In the genomic region with DNA sequence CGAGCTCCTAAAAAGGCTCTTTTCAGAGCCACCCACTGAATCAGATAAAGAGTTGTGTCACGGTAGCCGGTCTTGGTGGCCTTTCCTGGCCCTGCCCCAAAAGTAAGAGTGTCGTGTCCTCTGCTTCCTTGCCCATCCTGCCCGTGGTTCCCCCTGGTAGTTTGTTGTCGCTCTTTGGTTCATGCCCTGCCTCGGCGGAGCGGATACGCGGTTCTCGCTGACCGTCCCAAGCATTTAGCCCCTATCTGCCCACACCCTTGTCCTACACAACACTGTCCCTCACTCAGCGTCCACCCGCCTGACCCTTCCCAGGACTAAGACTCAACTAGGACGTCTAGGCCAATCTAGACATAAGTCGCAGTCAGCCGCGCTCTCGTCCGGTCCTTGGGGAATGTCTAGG, we compare ENCODE assay signal across 8 mouse cellular contexts. TPM values are rescaled to one million over a fixed set of nuclear protein-coding genes. Genes with fewer than 3 reads are reported as not detected.
A peak's percentile ranks its signal among the peaks of the same experiment; 100 is the strongest.
ATAC-seq and TF ChIP-seq lines count a peak whose summit lies in the region.
"Not testable (repeated sequence)": the region's sequence is repeated elsewhere in the genome, so short reads cannot be mapped to it uniquely, and the experiment has no call there.
"Had no signal": no experiment of that assay in that cellular context is flagged by ENCODE, and none has a peak within 500 bp of the region (broad histone marks: within the 10 kb centered on the region; RNA-seq: fewer than 3 reads in every experiment).

No protein-coding gene starts in this region.

- not testable (repeated sequence) for H3K27ac ChIP-seq in cortical plate, adult 2 months (ENCODE audit: insufficient read depth, low read length); intestine, embryonic 16.5 days (ENCODE audit: low read length); neural tube, embryonic 12.5 days
- peak overlapping the region; percentile 80 for H3K27ac ChIP-seq in forebrain, embryonic 13.5 days
- peak overlapping the region; percentile 80 for H3K27ac ChIP-seq in heart, embryonic 16.5 days (ENCODE audit: low read length)
- H3K27ac ChIP-seq in limb, embryonic 15.5 days: peak overlapping the region; percentile 75
- peak overlapping the region; percentile 58 for H3K27ac ChIP-seq in macrophage

- peak overlapping the region; percentile 33 for H3K4me3 ChIP-seq in cortical plate, adult 2 months (ENCODE audit: insufficient read depth, low read length)
- H3K4me3 ChIP-seq in forebrain, embryonic 13.5 days: peak overlapping the region; percentile 38
- peak overlapping the region; percentile 43 for H3K4me3 ChIP-seq in heart, embryonic 16.5 days (ENCODE audit: low read length)
- H3K4me3 ChIP-seq in intestine, embryonic 16.5 days (ENCODE audit: low read length): peak overlapping the region; percentile 38
- peak overlapping the region; percentile 34 for H3K4me3 ChIP-seq in limb, embryonic 15.5 days
- peak overlapping the region; percentile 23; the same call in 1 of the 2 replicates for H3K4me3 ChIP-seq in macrophage (ENCODE audit: inconsistent target)
- H3K4me3 ChIP-seq in neural tube, embryonic 12.5 days: peak overlapping the region; percentile 31; the same call in 1 of the 2 replicates

- H3K27me3 ChIP-seq in forebrain, embryonic 13.5 days; heart, embryonic 16.5 days (ENCODE audit: control insufficient read depth, insufficient read depth, low read length); intestine, embryonic 16.5 days (replicated peaks; ENCODE audit: control insufficient read depth, insufficient read depth, low read length); limb, embryonic 15.5 days; neural tube, embryonic 12.5 days (replicated peaks): not testable (repeated sequence)

- not testable (repeated sequence) for ATAC-seq in forebrain, embryonic 13.5 days; heart, embryonic 16.5 days (replicated peaks; ENCODE audit: extremely low read depth, insufficient read depth, low FRiP score); intestine, embryonic 16.5 days; limb, embryonic 15.5 days (ENCODE audit: insufficient number of reproducible peaks, low FRiP score, low TSS enrichment, low read depth); neural tube, embryonic 12.5 days (ENCODE audit: low FRiP score, low read depth)

- not testable (repeated sequence) for H3K4me1 ChIP-seq in cortical plate, adult 2 months (ENCODE audit: control insufficient read depth, insufficient read depth, low read length)
- peaks cover 42% of the 10 kb centered on the region for H3K4me1 ChIP-seq in forebrain, embryonic 13.5 days
- H3K4me1 ChIP-seq in heart, embryonic 16.5 days (ENCODE audit: control insufficient read depth, insufficient read depth, low read length): peaks cover 24% of the 10 kb centered on the region
- peaks cover 23% of the 10 kb centered on the region for H3K4me1 ChIP-seq in intestine, embryonic 16.5 days (ENCODE audit: control insufficient read depth, insufficient read depth, low read length)
- H3K4me1 ChIP-seq in limb, embryonic 15.5 days: peaks cover 19% of the 10 kb centered on the region
- H3K4me1 ChIP-seq in neural tube, embryonic 12.5 days: peaks cover 18% of the 10 kb centered on the region

- H3K9ac ChIP-seq in forebrain, embryonic 13.5 days: peak overlapping the region; percentile 60; the same call in 1 of the 2 replicates
- H3K9ac ChIP-seq in heart, embryonic 16.5 days (ENCODE audit: low read length); intestine, embryonic 16.5 days (ENCODE audit: low read depth, low read length); limb, embryonic 15.5 days; neural tube, embryonic 12.5 days: not testable (repeated sequence)

- 0% methylated on average over 10 of the region's 21 CpGs for WGBS in forebrain, embryonic 13.5 days
- WGBS in heart, embryonic 16.5 days: 0% methylated on average over 10 of the region's 21 CpGs
- WGBS in intestine, embryonic 16.5 days: 1% methylated on average over 10 of the region's 21 CpGs
- WGBS in limb, embryonic 15.5 days: under 1% methylated on average over 10 of the region's 21 CpGs
- WGBS in macrophage (ENCODE audit: missing documents): no CpG with 5 or more reads among the region's 21 CpGs
- WGBS in neural tube, embryonic 12.5 days: 0% methylated on average over 10 of the region's 21 CpGs

- TF ChIP-seq CTCF in cortical plate, adult 2 months (IDR thresholded peaks at IDR 0.05; ENCODE audit: extremely low read depth, insufficient read depth, low read length): not testable (repeated sequence)

- peaks cover 21% of the 10 kb centered on the region; the same call in 1 of the 2 replicates for H3K79me2 ChIP-seq in macrophage (ENCODE audit: inconsistent target)

- TF ChIP-seq POLR2A in cortical plate, adult 2 months (IDR thresholded peaks at IDR 0.05; ENCODE audit: extremely low read depth, insufficient read depth, low read length): not testable (repeated sequence)

- not testable (repeated sequence) for H3K36me3 ChIP-seq in forebrain, embryonic 13.5 days (ENCODE audit: poor library complexity, severe bottlenecking); heart, embryonic 16.5 days (ENCODE audit: control insufficient read depth, insufficient read depth); intestine, embryonic 16.5 days (ENCODE audit: control insufficient read depth, insufficient read depth, low read length); limb, embryonic 15.5 days; macrophage (ENCODE audit: inconsistent target); neural tube, embryonic 12.5 days

- peak overlapping the region; percentile 51 for H3K4me2 ChIP-seq in forebrain, embryonic 13.5 days
- not testable (repeated sequence) for H3K4me2 ChIP-seq in heart, embryonic 16.5 days (ENCODE audit: low read depth, low read length); intestine, embryonic 16.5 days (ENCODE audit: low read depth, low read length)
- H3K4me2 ChIP-seq in limb, embryonic 15.5 days: 0 out of 2 replicates have a peak overlapping the region, but pooled peaks have one; percentile 31
- peak overlapping the region; percentile 47 for H3K4me2 ChIP-seq in neural tube, embryonic 12.5 days (replicated peaks)

- not testable (repeated sequence) for H3K9me3 ChIP-seq in forebrain, embryonic 13.5 days (replicated peaks); heart, embryonic 16.5 days (replicated peaks; ENCODE audit: control insufficient read depth, low read length); intestine, embryonic 16.5 days (ENCODE audit: control insufficient read depth, low read length); limb, embryonic 15.5 days; neural tube, embryonic 12.5 days

RNA-seq across cellular contexts. Expression of a gene that starts 0.5 kb away (rescaled TPM):
- not detected in 2 replicates for polyA plus RNA-seq in cortical plate, adult 2 months (2012; rRNA removed)
- 0.34 and 0.93 TPM in 2 replicates for polyA plus RNA-seq in forebrain, embryonic 13.5 days (2015; fragmentation: Nextera tagmentation; extraction: Ambion mirVana)
- polyA plus RNA-seq in heart, embryonic 16.5 days (2015; fragmentation: Nextera tagmentation; extraction: Ambion mirVana): 0.76 and 1.2 TPM in 2 replicates
- polyA plus RNA-seq in intestine, embryonic 16.5 days (2015; fragmentation: Nextera tagmentation; extraction: Ambion mirVana): 1.3 and 1.8 TPM in 2 replicates
- 0.13 and 0.60 TPM in 2 replicates for polyA plus RNA-seq in limb, embryonic 15.5 days (2015; fragmentation: Nextera tagmentation; extraction: Ambion mirVana)
- not detected for total RNA-seq in macrophage (2018; cell fraction: chromatin; rRNA removed)
- 10 to 100 TPM in 4 of 26 experiments, 1 to 10 TPM in 20, under 1 TPM in 2; 0.26 to 13.9 (median 5.0) TPM for total RNA-seq in macrophage (2018; cell fraction: cytosol; rRNA removed)
- 1 to 10 TPM in 4 of 26 experiments, under 1 TPM in 2, not detected in 20; 0.60 to 8.0 (median 2.2) TPM for total RNA-seq in macrophage (2018; cell fraction: nucleus; rRNA removed)
- 1.7 to 8.5 TPM (median 4.8 TPM) in 3 replicates for polyA plus RNA-seq in macrophage (2018)
- 0.50 and 1.1 TPM in 2 replicates for polyA plus RNA-seq in neural tube, embryonic 12.5 days (2016; fragmentation: Nextera tagmentation; extraction: Ambion mirVana)
- polyA plus RNA-seq: G1E had no signal

RNA-seq across cellular contexts. Expression of a gene that starts 0.7 kb away (rescaled TPM):
- 137 and 156 TPM in 2 replicates for polyA plus RNA-seq in cortical plate, adult 2 months (2012; rRNA removed)
- polyA plus RNA-seq in forebrain, embryonic 13.5 days (2015; fragmentation: Nextera tagmentation; extraction: Ambion mirVana): 46.4 and 48.0 TPM in 2 replicates
- 11.8 and 12.6 TPM in 2 replicates for polyA plus RNA-seq in heart, embryonic 16.5 days (2015; fragmentation: Nextera tagmentation; extraction: Ambion mirVana)
- polyA plus RNA-seq in intestine, embryonic 16.5 days (2015; fragmentation: Nextera tagmentation; extraction: Ambion mirVana): 13.7 and 14.1 TPM in 2 replicates
- polyA plus RNA-seq in limb, embryonic 15.5 days (2015; fragmentation: Nextera tagmentation; extraction: Ambion mirVana): 21.8 and 24.8 TPM in 2 replicates
- total RNA-seq in macrophage (2018; cell fraction: chromatin; rRNA removed): 10 to 100 TPM in 9 of 26 experiments, 1 to 10 TPM in 12, not detected in 5; 2.2 to 49.3 (median 9.8) TPM
- total RNA-seq in macrophage (2018; cell fraction: cytosol; rRNA removed): 100 to 1,000 TPM in 4 of 26 experiments, 10 to 100 TPM in 22; 24.8 to 148 (median 55.9) TPM
- 10 to 100 TPM in 20 of 26 experiments, 1 to 10 TPM in 5, not detected in 1; 2.6 to 72.1 (median 24.1) TPM for total RNA-seq in macrophage (2018; cell fraction: nucleus; rRNA removed)
- 24.8 to 42.2 TPM (median 31.8 TPM) in 3 replicates for polyA plus RNA-seq in macrophage (2018)
- 19.2 and 21.1 TPM in 2 replicates for polyA plus RNA-seq in neural tube, embryonic 12.5 days (2016; fragmentation: Nextera tagmentation; extraction: Ambion mirVana)

RNA-seq across cellular contexts. Expression of a gene that starts 5.9 kb away (rescaled TPM):
- polyA plus RNA-seq in cortical plate, adult 2 months (2012; rRNA removed): 5.5 and 18.0 TPM in 2 replicates
- 74.1 and 91.2 TPM in 2 replicates for polyA plus RNA-seq in forebrain, embryonic 13.5 days (2015; fragmentation: Nextera tagmentation; extraction: Ambion mirVana)
- 37.9 and 41.1 TPM in 2 replicates for polyA plus RNA-seq in heart, embryonic 16.5 days (2015; fragmentation: Nextera tagmentation; extraction: Ambion mirVana)
- polyA plus RNA-seq in intestine, embryonic 16.5 days (2015; fragmentation: Nextera tagmentation; extraction: Ambion mirVana): 37.3 and 43.2 TPM in 2 replicates
- polyA plus RNA-seq in limb, embryonic 15.5 days (2015; fragmentation: Nextera tagmentation; extraction: Ambion mirVana): 27.0 and 35.1 TPM in 2 replicates
- total RNA-seq in macrophage (2018; cell fraction: chromatin; rRNA removed): 100 to 1,000 TPM in 6 of 26 experiments, 10 to 100 TPM in 20; 14.6 to 204 (median 42.8) TPM
- 100 to 1,000 TPM; 117 to 488 (median 245) TPM for total RNA-seq in macrophage (2018; cell fraction: cytosol; rRNA removed)
- 100 to 1,000 TPM in 9 of 26 experiments, 10 to 100 TPM in 16, 1 to 10 TPM in 1; 6.7 to 408 (median 71.5) TPM for total RNA-seq in macrophage (2018; cell fraction: nucleus; rRNA removed)
- 57.1 to 112 TPM (median 105 TPM) in 3 replicates for polyA plus RNA-seq in macrophage (2018)
- 54.5 and 73.7 TPM in 2 replicates for polyA plus RNA-seq in neural tube, embryonic 12.5 days (2016; fragmentation: Nextera tagmentation; extraction: Ambion mirVana)

RNA-seq across cellular contexts. Expression of a gene that starts 7.1 kb away (rescaled TPM):
- polyA plus RNA-seq in cortical plate, adult 2 months (2012; rRNA removed): 9.2 and 10.1 TPM in 2 replicates
- 14.7 and 15.0 TPM in 2 replicates for polyA plus RNA-seq in forebrain, embryonic 13.5 days (2015; fragmentation: Nextera tagmentation; extraction: Ambion mirVana)
- polyA plus RNA-seq in heart, embryonic 16.5 days (2015; fragmentation: Nextera tagmentation; extraction: Ambion mirVana): 2.7 and 3.8 TPM in 2 replicates
- polyA plus RNA-seq in intestine, embryonic 16.5 days (2015; fragmentation: Nextera tagmentation; extraction: Ambion mirVana): 2.9 and 3.7 TPM in 2 replicates
- polyA plus RNA-seq in limb, embryonic 15.5 days (2015; fragmentation: Nextera tagmentation; extraction: Ambion mirVana): 3.5 and 4.1 TPM in 2 replicates
- 10 to 100 TPM in 1 of 26 experiments, 1 to 10 TPM in 17, not detected in 8; 1.0 to 20.9 (median 3.0) TPM for total RNA-seq in macrophage (2018; cell fraction: chromatin; rRNA removed)
- total RNA-seq in macrophage (2018; cell fraction: cytosol; rRNA removed): 10 to 100 TPM in 12 of 26 experiments, 1 to 10 TPM in 14; 4.0 to 26.3 (median 8.5) TPM
- 10 to 100 TPM in 3 of 26 experiments, 1 to 10 TPM in 20, under 1 TPM in 2, not detected in 1; 0.63 to 20.6 (median 3.2) TPM for total RNA-seq in macrophage (2018; cell fraction: nucleus; rRNA removed)
- 2.4 to 4.9 TPM (median 3.8 TPM) in 3 replicates for polyA plus RNA-seq in macrophage (2018)
- polyA plus RNA-seq in neural tube, embryonic 12.5 days (2016; fragmentation: Nextera tagmentation; extraction: Ambion mirVana): 5.0 and 8.2 TPM in 2 replicates

RNA-seq across cellular contexts. Expression of a gene that starts 17.1 kb away (rescaled TPM):
- polyA plus RNA-seq in cortical plate, adult 2 months (2012; rRNA removed): 3.1 and 3.6 TPM in 2 replicates
- 22.4 and 24.3 TPM in 2 replicates for polyA plus RNA-seq in forebrain, embryonic 13.5 days (2015; fragmentation: Nextera tagmentation; extraction: Ambion mirVana)
- 2.4 and 5.8 TPM in 2 replicates for polyA plus RNA-seq in heart, embryonic 16.5 days (2015; fragmentation: Nextera tagmentation; extraction: Ambion mirVana)
- 5.3 and 5.8 TPM in 2 replicates for polyA plus RNA-seq in intestine, embryonic 16.5 days (2015; fragmentation: Nextera tagmentation; extraction: Ambion mirVana)
- polyA plus RNA-seq in limb, embryonic 15.5 days (2015; fragmentation: Nextera tagmentation; extraction: Ambion mirVana): 3.9 and 11.4 TPM in 2 replicates
- total RNA-seq in macrophage (2018; cell fraction: chromatin; rRNA removed): 10 to 100 TPM in 7 of 26 experiments, 1 to 10 TPM in 19; 1.6 to 32.3 (median 3.5) TPM
- 10 to 100 TPM in 8 of 26 experiments, 1 to 10 TPM in 18; 2.0 to 18.5 (median 6.1) TPM for total RNA-seq in macrophage (2018; cell fraction: cytosol; rRNA removed)
- 10 to 100 TPM in 10 of 26 experiments, 1 to 10 TPM in 16; 2.0 to 52.7 (median 8.6) TPM for total RNA-seq in macrophage (2018; cell fraction: nucleus; rRNA removed)
- polyA plus RNA-seq in macrophage (2018): 0.30 to 0.62 TPM in 2 of 3 replicates, not detected in the other
- 8.5 and 13.5 TPM in 2 replicates for polyA plus RNA-seq in neural tube, embryonic 12.5 days (2016; fragmentation: Nextera tagmentation; extraction: Ambion mirVana)
